Mouse (Mus musculus) G1E-ER4 (cell line): ENCODE results near the gene Osbpl2. TPM values are rescaled to one million over a fixed set of nuclear protein-coding genes. Genes with fewer than 3 reads are reported as not detected.

Experiments used
- GATA1 ChIP-seq: IDR thresholded peaks from one replicate; pipeline ENCODE4 v1.8.0; 2012; ENCODE audit warnings: low read length, inconsistent platforms
- polyA plus RNA-seq: library from polyadenylated mRNA; stranded (reverse); fragments of >175 nt; gene quantifications from 2 replicates; pipeline ENCODE4 v1.2.3, GENCODE M21; 2012

Gene Osbpl2
- polyA plus RNA-seq, 1 experiment, result 18.7 TPM

DNA sequence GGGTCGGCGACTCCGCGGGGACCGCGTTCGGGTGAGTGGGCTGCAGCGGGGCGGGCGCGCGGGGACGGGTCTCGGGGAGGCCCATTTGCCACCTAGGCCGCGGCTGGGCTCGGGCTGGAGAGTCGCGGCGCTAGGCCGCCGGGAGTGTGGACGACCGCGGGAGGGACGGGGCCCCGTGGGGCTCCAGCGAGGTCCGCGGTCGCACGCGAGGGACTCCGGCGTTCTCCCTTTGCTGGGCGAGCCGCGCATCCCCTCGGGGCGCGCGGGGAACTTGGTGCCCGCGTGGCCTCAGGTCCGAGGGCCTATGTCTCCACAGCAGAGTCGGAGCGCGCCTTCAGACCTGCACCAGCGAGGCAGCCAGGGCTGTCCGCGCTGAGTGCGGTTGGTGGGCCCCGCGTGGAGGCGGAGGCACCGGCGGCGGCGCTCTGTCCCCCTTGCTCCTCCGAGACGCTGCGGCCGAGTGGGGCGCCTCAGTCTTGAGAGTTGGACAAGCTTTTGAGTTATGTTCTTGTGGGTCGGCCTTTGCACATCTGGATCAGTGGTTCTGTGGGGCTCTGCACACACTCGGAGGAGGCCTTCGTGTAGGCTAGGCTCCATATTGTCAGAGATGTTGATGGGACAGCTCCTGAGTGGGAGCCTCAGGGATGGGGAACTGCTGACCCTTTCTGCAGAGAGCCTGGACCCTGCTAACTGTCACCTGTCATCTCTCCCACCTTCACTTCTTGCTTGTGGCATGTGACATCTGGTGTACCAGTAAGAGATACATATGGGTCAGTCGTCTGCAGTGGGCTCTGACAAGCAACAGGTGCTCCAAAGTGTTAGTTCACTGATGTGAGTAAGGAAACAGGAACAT, 559 bp downstream of the Osbpl2 start:
- TF ChIP-seq GATA1, result no peak

DNA sequence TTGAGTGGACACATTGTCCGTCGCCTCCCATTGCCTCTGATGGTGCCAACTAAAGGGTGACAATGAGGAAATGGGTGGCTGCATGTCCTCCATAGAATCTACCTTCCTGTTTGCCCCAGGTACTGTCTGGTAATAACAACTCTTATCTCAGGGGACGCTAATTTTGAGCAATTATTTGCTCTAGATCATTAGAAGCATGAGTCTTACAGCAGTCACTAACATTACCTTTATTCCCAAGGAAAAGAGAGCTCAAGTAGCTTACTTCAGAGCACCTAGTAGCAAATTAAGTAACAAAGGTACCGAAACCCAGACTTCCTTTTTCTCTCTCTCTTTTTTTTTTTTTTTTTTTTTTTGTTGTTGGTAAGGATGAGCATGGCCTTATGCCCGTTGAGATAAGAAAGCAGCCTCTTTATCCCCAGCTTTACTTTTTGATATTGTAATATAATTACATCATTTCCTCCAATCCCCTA, 1.2 kb downstream of the Osbpl2 start:
- no peak for TF ChIP-seq GATA1

DNA sequence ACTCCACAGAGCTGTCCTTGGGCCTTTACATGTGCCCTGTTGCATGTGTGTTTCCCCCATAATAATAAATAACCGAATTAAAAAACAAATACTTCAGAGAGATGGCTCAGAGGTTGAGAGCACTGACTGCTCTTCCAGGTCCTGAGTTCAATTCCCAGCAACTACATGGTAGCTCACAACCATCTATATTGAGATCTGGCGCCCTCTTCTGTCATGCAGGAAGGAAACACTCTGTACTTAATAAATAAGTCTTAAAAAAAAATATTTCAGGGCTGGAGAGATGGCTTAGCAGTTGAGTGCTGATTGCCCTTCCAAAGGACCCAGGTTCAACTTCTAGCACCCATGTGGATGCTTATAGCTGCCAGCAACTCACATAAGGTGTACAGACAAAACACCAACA, 5.1 kb downstream of the Osbpl2 start:
- no peak for TF ChIP-seq GATA1

DNA sequence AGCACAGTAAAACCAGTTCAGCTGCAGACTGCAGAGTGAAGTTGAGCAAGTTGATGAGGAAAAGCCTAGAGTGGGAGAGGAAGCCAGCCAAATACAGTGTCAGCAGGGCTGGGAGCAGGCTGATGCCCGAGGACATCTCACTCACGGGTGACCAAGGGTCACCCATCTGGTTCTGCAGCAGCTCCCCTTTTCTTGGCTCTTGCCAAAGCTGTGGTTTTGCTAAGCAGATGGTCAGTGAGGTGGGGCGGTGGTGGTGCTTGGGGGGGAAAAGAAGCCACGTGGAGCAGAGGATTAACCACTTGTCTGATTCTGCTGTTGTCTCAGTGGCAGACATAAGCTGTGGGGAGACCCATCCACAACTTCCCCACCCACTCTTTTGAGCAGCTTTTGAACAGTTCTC, 7.1 kb downstream of the Osbpl2 start:
- no peak for TF ChIP-seq GATA1

DNA sequence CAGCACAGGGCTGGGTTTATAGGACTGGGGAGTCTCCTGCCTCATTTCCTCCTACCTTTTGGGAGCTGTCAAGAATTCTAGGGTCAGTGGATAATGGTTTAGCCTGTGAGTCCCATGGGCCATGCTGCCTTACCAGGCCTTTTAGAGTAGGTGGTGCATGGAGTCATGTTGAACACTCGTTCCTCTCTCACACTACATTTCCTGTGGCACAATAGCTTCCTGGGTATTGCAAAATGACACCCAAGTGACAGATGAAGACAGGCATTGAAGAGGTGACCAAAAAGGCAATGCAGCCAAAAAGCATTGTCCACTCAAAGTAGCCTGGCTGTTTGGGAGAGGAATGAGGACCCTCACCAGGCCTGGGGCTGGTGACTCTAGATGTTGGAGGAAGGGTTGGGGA, 8.6 kb downstream of the Osbpl2 start:
- no peak for TF ChIP-seq GATA1

DNA sequence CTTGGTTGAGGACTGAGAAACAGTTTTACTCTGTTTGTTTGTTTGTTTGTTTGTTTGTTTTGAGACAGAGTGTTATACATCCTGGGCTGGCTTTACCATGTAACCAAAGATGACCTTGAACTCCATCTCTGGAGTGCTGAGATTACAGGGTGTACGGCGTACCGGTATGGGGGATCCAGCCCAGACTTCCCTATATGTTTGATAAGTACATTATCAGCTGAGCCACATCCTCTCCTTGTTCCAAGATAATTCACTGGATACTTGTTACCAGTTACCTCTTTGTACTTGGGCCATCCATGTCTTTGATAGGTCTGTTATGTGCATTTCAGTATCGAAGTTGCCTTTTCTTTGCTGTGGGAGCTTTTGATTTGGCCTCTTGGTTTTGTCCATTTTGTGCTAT, 14.1 kb downstream of the Osbpl2 start:
- no peak for TF ChIP-seq GATA1

DNA sequence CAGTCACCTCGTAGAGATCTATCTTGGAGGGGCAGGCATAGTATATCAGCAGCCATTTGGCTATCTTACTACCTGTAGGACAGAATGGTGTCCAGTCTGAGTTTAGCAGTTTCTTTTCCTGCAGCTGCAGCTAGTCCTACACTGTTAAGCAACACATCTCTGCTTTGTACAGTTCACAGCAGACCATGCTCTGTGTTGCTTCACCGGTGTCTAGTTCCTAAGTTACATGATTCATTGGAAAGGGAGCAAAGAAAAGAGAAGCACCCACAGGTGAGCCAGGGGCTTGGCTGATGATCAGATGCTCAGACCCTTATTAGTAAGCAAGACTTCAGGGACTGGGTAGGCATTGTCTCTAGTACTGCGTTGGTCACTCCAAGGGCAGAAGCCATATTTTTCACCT, 14.8 kb downstream of the Osbpl2 start:
- TF ChIP-seq GATA1, result no peak

DNA sequence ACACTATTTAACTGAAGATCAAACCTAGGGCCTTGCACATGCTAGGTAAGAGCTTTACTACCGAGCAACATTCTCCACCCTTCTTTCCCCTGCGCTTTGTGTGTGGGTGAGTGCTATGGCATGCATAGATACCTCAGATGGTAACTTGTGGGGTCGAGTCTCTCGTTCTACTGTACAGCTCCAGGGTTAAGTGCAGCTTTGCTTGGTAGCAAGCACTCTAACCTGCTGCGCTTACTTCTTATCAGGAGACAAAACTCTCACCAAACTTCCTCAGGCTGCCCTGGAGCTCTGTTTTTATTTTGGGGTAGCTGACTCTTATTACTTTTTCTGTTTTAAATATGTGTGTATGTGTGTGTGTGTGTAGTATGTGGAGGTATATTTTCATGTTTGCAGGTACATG, 16.3 kb downstream of the Osbpl2 start:
- TF ChIP-seq GATA1, result no peak

DNA sequence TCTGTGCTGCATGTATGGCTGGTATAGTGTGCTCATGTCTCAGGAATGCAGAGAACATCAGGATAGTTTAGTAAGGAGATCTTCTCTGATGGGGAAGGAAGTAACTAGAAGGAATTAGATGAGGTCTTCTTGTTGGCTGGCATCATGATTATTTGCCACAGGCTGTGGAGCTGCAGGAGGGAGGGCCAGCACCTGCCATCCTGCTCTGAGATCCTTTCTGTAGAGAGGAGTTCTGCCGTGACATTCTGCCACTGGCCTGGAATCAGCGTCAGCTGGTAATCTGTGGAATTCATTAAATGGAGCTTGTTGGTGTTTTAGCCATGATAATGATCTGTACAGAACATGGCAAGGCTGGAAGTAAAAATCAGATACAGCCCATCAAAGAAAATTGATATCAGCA, 27.0 kb downstream of the Osbpl2 start:
- no peak for TF ChIP-seq GATA1

DNA sequence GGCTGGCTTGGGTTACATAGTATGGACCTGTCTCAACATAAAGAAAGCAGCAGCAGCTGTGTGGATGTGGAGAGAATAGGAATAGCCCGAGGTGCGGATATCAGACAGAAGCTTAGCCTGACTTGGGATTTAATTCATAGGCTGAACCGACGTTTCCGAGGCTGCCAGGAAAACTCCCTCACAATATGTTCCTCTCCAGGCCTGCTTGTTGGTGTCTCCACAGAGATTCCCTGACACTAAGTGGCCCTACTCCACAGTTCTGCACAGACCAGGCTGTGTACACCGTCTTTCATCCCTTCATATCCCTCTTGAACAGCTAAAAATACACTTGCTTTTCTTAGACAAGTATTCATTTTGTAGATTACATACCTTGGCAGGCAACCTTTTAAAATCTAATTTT, 28.3 kb downstream of the Osbpl2 start:
- TF ChIP-seq GATA1, result no peak

DNA sequence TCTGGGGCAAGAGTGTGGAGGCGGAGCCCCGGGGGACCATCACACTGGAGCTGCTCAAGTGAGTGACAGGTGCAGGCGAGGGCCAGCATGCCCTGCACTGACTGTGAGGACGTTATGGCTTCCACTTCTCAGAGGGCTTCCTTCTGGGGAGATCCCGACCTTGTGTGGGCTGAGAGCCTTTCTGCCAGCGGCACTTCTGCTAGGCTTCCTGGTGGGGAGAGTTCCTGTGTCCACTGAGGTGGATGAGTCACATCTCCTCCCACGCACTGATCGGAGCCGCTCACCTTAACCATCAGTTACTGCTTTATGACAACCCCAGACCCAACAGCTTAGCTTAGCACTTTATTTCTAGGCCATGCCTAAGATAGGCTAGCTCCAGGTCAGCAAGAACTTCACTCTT, 29.4 kb downstream of the Osbpl2 start:
- TF ChIP-seq GATA1, result no peak

DNA sequence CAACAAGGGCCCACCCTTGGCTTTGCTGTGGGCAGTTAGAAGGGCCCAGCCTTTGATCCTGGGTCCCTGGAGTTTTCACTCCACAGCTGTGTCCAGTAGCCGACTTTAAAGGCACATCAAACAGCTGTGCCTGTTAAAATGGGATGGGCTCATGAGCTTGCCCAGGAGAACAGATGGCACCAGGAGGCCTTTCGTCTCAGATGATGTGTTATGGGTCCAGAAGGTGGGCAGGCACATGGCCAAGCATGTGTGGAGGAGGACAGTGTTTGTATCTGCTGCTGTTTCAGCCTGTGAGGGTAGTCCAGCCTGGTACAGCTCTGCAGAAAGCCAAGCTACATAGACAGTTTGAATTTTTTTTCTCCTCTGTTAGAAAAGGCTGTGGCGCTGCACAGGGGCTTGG, 35.7 kb downstream of the Osbpl2 start:
- no peak for TF ChIP-seq GATA1

DNA sequence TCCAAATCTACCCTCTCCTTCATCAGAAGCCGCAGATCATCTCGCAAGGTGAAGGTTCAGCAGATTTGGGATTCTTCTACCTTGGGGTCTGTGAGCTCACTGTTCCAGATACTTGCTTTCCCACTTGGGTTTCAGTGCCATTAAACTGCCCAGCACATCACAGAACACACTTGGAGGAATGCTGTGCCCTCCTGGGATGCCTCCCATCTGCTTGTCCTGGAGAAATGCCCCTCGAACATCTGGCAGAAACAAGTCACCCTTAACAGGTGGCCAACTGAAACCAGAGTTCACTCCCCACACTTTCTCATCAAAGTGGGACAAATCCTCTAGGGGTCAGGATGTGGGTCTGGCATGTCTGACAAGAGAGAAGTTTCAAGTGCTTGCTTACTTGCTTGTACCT, 39.5 kb downstream of the Osbpl2 start:
- TF ChIP-seq GATA1, result no peak

DNA sequence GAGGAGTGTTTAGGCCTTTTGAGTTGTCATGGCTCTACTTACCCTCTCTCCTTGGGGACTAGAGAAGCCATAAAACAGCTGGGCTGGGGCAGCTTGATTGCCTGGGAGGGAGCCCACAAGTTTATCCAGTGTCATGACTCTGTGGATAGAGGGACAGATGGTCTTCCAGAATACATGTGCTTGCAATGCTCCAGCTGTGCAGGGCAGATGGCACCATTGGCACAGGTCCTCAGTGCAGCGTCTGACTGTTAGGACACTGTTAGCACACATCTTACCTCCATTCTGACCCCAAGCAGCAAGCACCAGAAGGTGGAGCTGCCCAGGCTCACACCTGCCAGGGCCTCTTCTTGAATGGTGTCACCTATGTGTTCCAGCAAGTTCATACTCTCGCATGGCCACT, 46.7 kb downstream of the Osbpl2 start:
- no peak for TF ChIP-seq GATA1

DNA sequence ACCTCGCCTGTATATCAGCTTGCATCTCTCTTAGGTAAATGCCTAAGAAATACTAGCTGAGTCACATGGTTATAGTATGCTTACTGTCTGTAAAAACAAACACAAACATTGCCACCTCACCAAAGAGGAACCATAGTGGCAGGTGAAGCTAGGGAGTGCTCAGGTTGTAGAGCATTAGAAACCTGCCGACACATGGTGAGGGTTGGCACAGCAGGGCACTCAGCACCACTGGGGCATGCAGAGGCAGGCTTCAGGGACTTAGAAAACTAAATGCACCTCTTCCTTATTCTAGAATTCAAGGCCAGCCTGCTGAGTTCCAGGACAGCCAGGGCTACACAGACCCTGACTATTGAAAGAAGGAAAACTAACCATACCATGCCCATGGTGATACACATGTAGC, 47.8 kb downstream of the Osbpl2 start:
- no peak for TF ChIP-seq GATA1

DNA sequence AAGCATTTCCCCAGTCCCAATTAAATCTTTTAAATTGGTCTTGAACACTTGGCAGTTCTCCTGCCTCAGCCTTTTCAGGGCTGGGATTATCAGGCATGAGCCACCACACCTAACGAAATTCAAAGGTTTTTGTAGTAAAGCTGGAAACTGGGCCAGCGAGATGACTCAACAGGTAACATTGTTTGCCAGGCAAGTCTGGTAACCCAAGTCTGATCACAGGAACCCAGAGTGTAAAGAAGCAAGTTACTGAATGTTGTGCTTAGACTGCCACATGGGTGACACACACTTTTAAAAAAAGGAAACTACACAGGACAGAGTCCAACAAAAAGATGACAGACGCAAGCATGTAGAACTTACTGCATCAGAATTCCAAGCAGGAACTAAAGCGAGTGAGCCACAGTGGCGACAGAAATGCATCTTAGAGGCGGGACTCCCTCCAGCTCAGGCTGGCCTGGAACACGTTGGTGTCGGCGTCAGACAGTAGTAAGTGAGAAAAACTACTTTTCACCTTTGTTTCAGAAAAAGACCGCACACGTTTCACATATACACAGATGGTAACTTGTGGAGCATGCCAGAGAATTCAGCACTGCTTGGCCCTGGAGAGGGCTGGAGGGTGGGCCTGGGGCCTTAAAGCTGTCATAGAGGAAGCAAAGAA, 51.2 kb downstream of the Osbpl2 start:
- TF ChIP-seq GATA1, result no peak

DNA sequence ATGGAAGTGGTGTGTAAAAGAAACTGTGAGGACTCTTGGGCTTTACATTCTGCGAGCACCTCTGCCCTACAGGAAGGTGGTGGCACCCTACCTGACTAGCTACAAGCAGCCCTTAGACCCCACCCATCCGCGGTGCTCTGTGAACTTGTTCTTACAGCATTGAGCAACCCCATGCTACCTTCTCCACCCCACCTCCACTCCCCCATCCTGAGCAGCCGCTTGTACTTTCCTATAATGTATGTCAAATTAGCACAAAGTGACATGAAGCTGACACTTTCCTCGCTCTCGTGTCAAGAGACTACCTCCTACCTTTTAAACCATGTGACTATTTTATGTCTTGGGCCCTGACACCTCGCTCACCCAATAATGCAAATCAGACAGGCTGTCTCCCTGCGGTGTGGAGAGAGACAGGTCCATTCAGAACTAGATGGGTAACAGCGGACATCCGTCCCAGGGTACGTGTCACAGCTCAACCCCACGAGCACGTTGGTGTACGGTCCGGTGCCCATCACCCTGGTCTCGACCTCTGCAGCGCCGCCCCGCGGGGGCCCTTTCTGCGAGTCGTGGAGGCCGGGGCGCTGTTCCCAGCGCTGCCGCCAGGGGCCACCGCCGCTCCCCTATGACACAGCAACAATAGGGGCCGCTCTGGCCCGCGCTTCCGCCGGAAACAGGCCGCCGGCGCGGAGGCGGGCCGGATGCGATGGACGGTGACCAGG, 51.9 kb downstream of the Osbpl2 start, which contains the start of gene Adrm1:
TSS of gene Adrm1 (plus strand) at position 680 of the 716 bp plus-strand sequence.
- TF ChIP-seq GATA1, result no peak
